Mouse (Mus musculus) heart, embryonic 16.5 days (tissue): ENCODE results near the gene Pld3. TPM values are rescaled to one million over a fixed set of nuclear protein-coding genes. Genes with fewer than 3 reads are reported as not detected.

Experiments used
- ATAC-seq: fragments of 200-750 bp; cut with Nextera tagmentation; replicated peaks from 2 replicates; pipeline ENCODE4 v1.8.0; 2017; ENCODE audit warnings: moderate number of reproducible peaks; ENCODE audit not compliant: insufficient read depth, low FRiP score; ENCODE audit errors: extremely low read depth
- H3K27ac ChIP-seq: fragments of 300-500 bp; sonication (generic); 2 replicates; pipeline ENCODE4 v1.5.1; 2014; ENCODE audit warnings: mild to moderate bottlenecking, low read length, control low read depth, moderate library complexity
- H3K27me3 ChIP-seq: fragments of 300-500 bp; sonication (generic); 2 replicates; pipeline ENCODE4 v1.6.1; 2014; ENCODE audit warnings: low read length, mixed read lengths; ENCODE audit not compliant: control insufficient read depth, insufficient read depth
- H3K36me3 ChIP-seq: fragments of 300-500 bp; sonication (generic); 2 replicates; pipeline ENCODE4 v1.6.1; 2014; ENCODE audit not compliant: control insufficient read depth, insufficient read depth
- H3K4me1 ChIP-seq: fragments of 300-500 bp; sonication (generic); 2 replicates; pipeline ENCODE4 v1.6.1; 2014; ENCODE audit warnings: low read length, mixed read lengths; ENCODE audit not compliant: control insufficient read depth, insufficient read depth
- H3K4me2 ChIP-seq: fragments of 300-500 bp; sonication (generic); 2 replicates; pipeline ENCODE4 v1.6.1; 2014; ENCODE audit warnings: low read depth, mild to moderate bottlenecking, control low read depth, low read length
- H3K4me3 ChIP-seq: fragments of 300-500 bp; sonication (generic); 2 replicates; pipeline ENCODE4 v1.5.1; 2014; ENCODE audit warnings: mild to moderate bottlenecking, control low read depth, low read length
- H3K9ac ChIP-seq: fragments of 300-500 bp; sonication (generic); 2 replicates; pipeline ENCODE4 v1.6.1; 2014; ENCODE audit warnings: low read length, control low read depth
- H3K9me3 ChIP-seq: fragments of 300-500 bp; sonication (generic); replicated peaks from 2 replicates; pipeline ENCODE4 v1.6.1; 2016; ENCODE audit warnings: low read length; ENCODE audit not compliant: control insufficient read depth
- WGBS: fragments of 180-500 bp; shearing (Covaris S2); extraction: QIAGEN DNeasy Blood & Tissue Kit; methylation state at CpG from one replicate; pipeline ENCODE4 v1.1.7; 2014; 5-methylcytosine and 5-hydroxymethylcytosine counted together
- polyA plus RNA-seq: library from polyadenylated mRNA; unstranded; fragments of >200 nt; fragmentation: Nextera tagmentation; extraction: Ambion mirVana; gene quantifications from 2 replicates; pipeline ENCODE4 v1.2.1, GENCODE M21; 2015

Pld3 gene
- polyA plus RNA-seq, 1 experiment from 2014 or later: 58.6 TPM

- H3K27ac ChIP-seq: peak overlapping the region; percentile 93
- peak overlapping the region; percentile 76 for H3K4me3 ChIP-seq
- H3K4me2 ChIP-seq: peak overlapping the region; percentile 79
- no peak for ATAC-seq
- peaks cover 45% of the 10 kb centered on the region for H3K4me1 ChIP-seq
- 1% methylated on average over 13 of the region's 13 CpGs for WGBS
- no peaks in the 10 kb centered on the region for H3K9me3 ChIP-seq
- H3K27me3 ChIP-seq: no peaks in the 10 kb centered on the region
- H3K9ac ChIP-seq: peak overlapping the region; percentile 79
- H3K36me3 ChIP-seq: peaks cover 12% of the 10 kb centered on the region
Measured at GRCm38 (mm10) chr7:27487740-27488268, 65.2 kb downstream of the Pld3 start.

DNA sequence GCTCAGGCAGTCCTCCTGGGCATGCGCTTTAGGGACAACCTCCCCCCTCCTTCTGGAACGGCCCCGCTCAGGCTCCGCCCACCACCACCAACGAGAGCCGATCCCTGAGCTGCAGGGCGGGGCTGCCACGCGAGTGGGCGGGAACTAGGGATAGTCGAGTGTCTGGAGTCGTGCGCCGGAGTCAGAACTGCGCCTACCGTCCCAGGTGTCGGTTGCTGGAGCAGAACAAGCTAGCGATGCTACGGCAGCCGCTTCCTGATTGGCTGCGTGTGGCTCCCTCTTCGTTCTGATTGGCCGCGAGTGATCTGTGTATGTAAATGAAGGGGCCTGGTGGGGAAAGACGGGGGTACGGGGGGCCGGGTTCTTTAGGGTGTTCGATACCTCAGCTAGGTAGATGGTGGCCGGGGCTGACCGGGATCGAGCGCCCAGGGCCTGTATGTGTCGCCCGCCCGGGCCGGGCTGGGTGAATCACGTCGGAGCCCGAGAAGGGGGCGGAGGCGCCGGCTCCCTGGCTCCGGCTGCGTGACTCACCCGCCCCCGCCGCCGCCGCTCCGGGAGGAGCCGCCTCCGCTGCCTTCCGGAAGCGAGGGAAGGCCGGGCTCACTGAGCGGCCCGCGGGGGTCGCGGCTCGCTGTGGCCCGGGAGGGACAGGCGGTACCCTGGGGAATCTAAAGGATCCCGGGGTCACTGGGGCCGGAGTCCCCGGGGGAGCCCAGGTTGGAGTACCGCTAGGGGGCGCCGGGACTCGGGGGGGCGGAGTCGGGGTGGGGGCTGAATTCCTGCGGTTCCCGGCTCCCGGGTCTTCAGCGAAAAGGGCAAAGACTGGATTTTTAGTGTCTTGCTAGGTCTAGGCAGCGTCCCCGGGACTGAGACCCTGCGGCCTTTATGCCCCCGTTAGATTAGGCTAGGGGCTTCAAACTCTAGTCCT is 66.0 kb downstream of the Pld3 start, which contains the start of gene Sertad1:
Gene Sertad1 (plus strand): TSS at position 141 of the 928 bp plus-strand sequence.
- Histone ChIP-seq H3K27ac (peak within 1 kb of the TSS; percentile 93), H3K36me3 (peaks cover 12% of the 10 kb centered on the region), H3K9me3 (no peaks in the 10 kb centered on the region), H3K4me2 (peak within 1 kb of the TSS; percentile 82), H3K4me3 (peak within 1 kb of the TSS; percentile 76), H3K9ac (peak within 1 kb of the TSS; percentile 79), H3K4me1 (peaks cover 40% of the 10 kb centered on the region), H3K27me3 (no peaks in the 10 kb centered on the region)
- WGBS: under 1% methylated on average over 80 of the region's 80 CpGs
- ATAC-seq: peak; percentile 87

- Histone ChIP-seq H3K4me3 (peak overlapping the region; percentile 76), H3K4me1 (peaks cover 36% of the 10 kb centered on the region), H3K36me3 (peaks cover 12% of the 10 kb centered on the region), H3K27ac (peak overlapping the region; percentile 93), H3K4me2 (peak overlapping the region; percentile 82), H3K9ac (peak overlapping the region; percentile 71), H3K27me3 (no peaks in the 10 kb centered on the region), H3K9me3 (no peaks in the 10 kb centered on the region)
- ATAC-seq: no peak
- 2% methylated on average over 13 of the region's 13 CpGs for WGBS
Measured at GRCm38 (mm10) chr7:27486102-27486769, 66.8 kb downstream of the Pld3 start.

DNA sequence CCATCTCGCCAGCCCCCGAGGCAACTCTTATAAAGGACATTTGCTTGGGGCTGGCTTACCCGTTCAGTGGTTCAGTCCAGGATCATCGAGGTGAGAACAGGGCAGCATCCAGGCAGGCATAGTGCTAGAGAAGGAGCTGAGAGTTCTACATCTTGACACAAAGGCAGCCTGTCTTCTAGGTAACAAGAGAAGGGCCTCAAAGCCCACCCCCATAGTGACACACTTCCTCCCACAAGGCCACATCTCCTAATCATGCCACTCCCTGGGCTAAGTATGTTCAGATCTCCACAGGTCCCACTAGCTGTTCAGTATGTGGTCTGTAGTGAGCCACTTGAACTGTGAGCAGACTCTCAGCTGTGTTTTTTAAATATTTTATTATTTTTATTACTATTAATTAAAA is 69.2 kb downstream of the Pld3 start:
- ATAC-seq: no peak
- H3K27ac ChIP-seq: no peak overlapping the region
- no peaks in the 10 kb centered on the region; the same call in 1 of the 2 replicates for H3K36me3 ChIP-seq
- H3K27me3 ChIP-seq: no peaks in the 10 kb centered on the region
- H3K9ac ChIP-seq: no peak overlapping the region
- no peaks in the 10 kb centered on the region for H3K9me3 ChIP-seq
- H3K4me3 ChIP-seq: no peak overlapping the region
- 87% methylated on average over 4 of the region's 4 CpGs for WGBS
- H3K4me1 ChIP-seq: peaks cover 22% of the 10 kb centered on the region
- no peak overlapping the region for H3K4me2 ChIP-seq

Other genes with a start within 250 kb of the Pld3 start
- 63.5 and 86.0 TPM in 2 replicates for gene Ltbp4, start 215.5 kb downstream of the Pld3 start, polyA plus RNA-seq
- 22.3 and 24.1 TPM in 2 replicates for gene Shkbp1, start 197.2 kb downstream of the Pld3 start, polyA plus RNA-seq
- gene Gm20479, start 195.8 kb downstream of the Pld3 start, polyA plus RNA-seq: 0.46 TPM in 1 of 2 replicates, not detected in the other
- 0.10 and 0.43 TPM in 2 replicates for gene Sptbn4, start 105.5 kb downstream of the Pld3 start, polyA plus RNA-seq
- gene Blvrb, start 105.2 kb downstream of the Pld3 start, polyA plus RNA-seq: 48.3 and 52.3 TPM in 2 replicates
- 22.1 and 23.4 TPM in 2 replicates for gene Sertad3, start 79.5 kb downstream of the Pld3 start, polyA plus RNA-seq
- gene Sertad1, start 66.3 kb downstream of the Pld3 start, polyA plus RNA-seq: 36.4 and 44.0 TPM in 2 replicates
- gene Prx, start 53.9 kb downstream of the Pld3 start, polyA plus RNA-seq: 1.7 and 2.7 TPM in 2 replicates
- gene Hipk4, start 30.0 kb downstream of the Pld3 start, polyA plus RNA-seq: 0.25 and 0.38 TPM in 2 replicates
- 40.7 and 41.5 TPM in 2 replicates for gene 2310022A10Rik, start within 50 bp of the Pld3 start, polyA plus RNA-seq
- gene Akt2, start 38.3 kb upstream of the Pld3 start, polyA plus RNA-seq: 82.3 and 84.0 TPM in 2 replicates
- 0.07 TPM in 1 of 2 replicates, not detected in the other for gene Ttc9b, start 100.7 kb upstream of the Pld3 start, polyA plus RNA-seq
- gene Map3k10, start 121.4 kb upstream of the Pld3 start, polyA plus RNA-seq: 3.5 and 4.2 TPM in 2 replicates
- 2.4 and 3.0 TPM in 2 replicates for gene Zfp607b, start 136.1 kb upstream of the Pld3 start, polyA plus RNA-seq
- gene Zfp60, start 178.2 kb upstream of the Pld3 start, polyA plus RNA-seq: 17.7 and 19.8 TPM in 2 replicates